Mouse (Mus musculus): ENCODE measurements at regions not wholly inside any gene's neighbourhood (a gene's known extent, or its start where the extent isn't known, plus 50 kb on each side); places are given as distances from the start of the nearest gene placed in this dataset.
"Not testable (repeated sequence)": the region's sequence is repeated elsewhere in the genome, so short reads cannot be mapped to it uniquely, and the experiment has no call there.

DNA sequence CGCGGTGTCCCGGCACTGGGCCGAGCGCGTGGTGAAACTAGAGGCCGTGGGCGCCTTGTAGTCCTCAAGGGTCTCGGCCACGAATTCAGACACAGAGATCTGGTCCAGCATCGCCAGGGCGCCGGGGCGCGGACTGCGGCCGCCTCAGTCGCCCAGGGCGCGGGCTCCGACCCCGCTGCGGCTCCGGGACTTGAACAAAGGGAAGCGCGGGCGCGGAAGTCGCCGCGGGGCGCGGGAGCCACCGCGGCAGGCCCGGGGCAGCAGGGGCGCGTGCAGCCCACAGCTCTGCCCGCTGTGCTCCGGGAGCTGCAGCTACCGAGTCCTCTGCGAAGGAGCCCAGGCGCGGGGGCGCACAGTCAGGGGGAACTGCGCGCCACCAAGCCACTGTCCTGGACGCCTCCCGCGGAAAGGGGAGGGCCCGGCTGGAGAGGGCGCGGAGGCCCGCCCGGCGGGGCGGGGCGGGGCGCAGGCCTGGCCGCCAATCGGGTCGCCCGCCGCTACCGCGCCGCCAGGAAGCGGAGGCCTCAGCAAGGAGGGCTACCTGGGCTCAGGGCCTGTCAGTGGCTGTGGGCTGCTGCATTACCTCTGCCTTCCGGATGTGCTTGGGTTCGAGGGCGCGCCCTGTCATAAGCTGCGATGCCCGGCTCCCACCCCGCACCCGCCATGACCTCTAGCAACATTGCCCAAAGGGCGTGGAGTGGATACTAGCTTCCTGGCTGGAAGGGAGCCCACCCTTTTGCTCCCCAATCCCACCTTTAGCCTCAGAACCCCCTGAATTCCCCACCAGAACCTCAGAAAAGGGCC, 155.2 kb upstream of the 9030624G23Rik start:
- WGBS: 0% methylated on average over 40 of the region's 77 CpGs
- Histone ChIP-seq H3K9ac (ENCODE audit: low read depth, low read length) (peak overlapping the region; percentile 72), H3K4me2 (replicated peaks; ENCODE audit: low read depth, low read length) (peak overlapping the region; percentile 32; the same call in 1 of the 2 replicates), H3K4me3 (ENCODE audit: low read depth, low read length) (peak overlapping the region; percentile 52)
- not testable (repeated sequence) for H3K36me3 ChIP-seq (ENCODE audit: control insufficient read depth, insufficient read depth, low read length); H3K4me1 ChIP-seq (replicated peaks; ENCODE audit: control insufficient read depth, insufficient read depth, low read length); H3K27ac ChIP-seq (ENCODE audit: low read depth, low read length); H3K27me3 ChIP-seq (ENCODE audit: control insufficient read depth, insufficient read depth, low read length); H3K9me3 ChIP-seq (ENCODE audit: control insufficient read depth, low read length); ATAC-seq (ENCODE audit: low FRiP score)
- peak; percentile 41 for DNase-seq (ENCODE audit: low spot score)

Measured in hindbrain, embryonic 11.5 days (tissue).